19 mouse cellular contexts compared by ENCODE assay signal in genomic region chr3:96321891-96322290, GRCm38 (mm10). TPM values are rescaled to one million over a fixed set of nuclear protein-coding genes. Genes with fewer than 3 reads are reported as not detected.
DNase-seq lines count a peak whose midpoint lies in the region; ATAC-seq and TF ChIP-seq lines count a peak whose summit lies in the region.
"Had no signal": no experiment of that assay in that cellular context is flagged by ENCODE, and none has a peak within 500 bp of the region (broad histone marks: within the 10 kb centered on the region; RNA-seq: fewer than 3 reads in every experiment).

No protein-coding gene starts in this region.

- peaks cover 24% of the 10 kb centered on the region for H3K27me3 ChIP-seq in liver, postnatal 0 days (ENCODE audit: insufficient read depth, low read length)
- peaks cover 38% of the 10 kb centered on the region for H3K27me3 ChIP-seq in liver, embryonic 12.5 days (replicated peaks)

- no peak overlapping the region for H3K4me3 ChIP-seq in liver, postnatal 0 days (ENCODE audit: low read depth, low read length)
- H3K4me3 ChIP-seq in liver, embryonic 12.5 days: peak overlapping the region; percentile 16; the same call in 1 of the 2 replicates
- no peak overlapping the region for H3K4me3 ChIP-seq in layer of hippocampus, adult 2 months
- H3K4me3 ChIP-seq: embryonic facial prominence, embryonic 13.5 days; neural tube, embryonic 12.5 days had no signal

- whole genome bisulfite sequencing in liver, postnatal 0 days (ENCODE audit: insufficient replicate concordance): 19% methylated on average over 15 of the region's 15 CpGs
- WGBS in liver, embryonic 12.5 days (ENCODE audit: insufficient replicate concordance): 11% methylated on average over 15 of the region's 15 CpGs

- H3K36me3 ChIP-seq in liver, postnatal 0 days (replicated peaks; ENCODE audit: insufficient read depth, low read length): no peaks in the 10 kb centered on the region
- no peaks in the 10 kb centered on the region for H3K36me3 ChIP-seq in liver, embryonic 12.5 days
- H3K36me3 ChIP-seq: embryonic facial prominence, embryonic 13.5 days; neural tube, embryonic 12.5 days had no signal

- no peaks in the 10 kb centered on the region for H3K4me1 ChIP-seq in liver, postnatal 0 days (ENCODE audit: insufficient read depth)
- H3K4me1 ChIP-seq in liver, embryonic 12.5 days: no peaks in the 10 kb centered on the region
- H3K4me1 ChIP-seq: embryonic facial prominence, embryonic 13.5 days; neural tube, embryonic 12.5 days had no signal

- TF ChIP-seq CTCF in liver, postnatal 0 days (IDR thresholded peaks at IDR 0.05; ENCODE audit: low read depth): no peak
- TF ChIP-seq CTCF in layer of hippocampus, adult 2 months (conservative IDR thresholded peaks at IDR 0.05): no peak

- no peaks in the 10 kb centered on the region for H3K9me3 ChIP-seq in liver, postnatal 0 days (ENCODE audit: low read length)
- no peaks in the 10 kb centered on the region for H3K9me3 ChIP-seq in liver, embryonic 12.5 days (replicated peaks)
- H3K9me3 ChIP-seq: embryonic facial prominence, embryonic 13.5 days; neural tube, embryonic 12.5 days had no signal

- H3K4me2 ChIP-seq in liver, postnatal 0 days (ENCODE audit: low read depth, low read length): no peak overlapping the region
- H3K4me2 ChIP-seq in liver, embryonic 12.5 days: peak overlapping the region; percentile 46
- H3K4me2 ChIP-seq: embryonic facial prominence, embryonic 13.5 days; neural tube, embryonic 12.5 days had no signal

- H3K27ac ChIP-seq in liver, postnatal 0 days (ENCODE audit: low read depth): no peak overlapping the region
- H3K27ac ChIP-seq in liver, embryonic 12.5 days: no peak overlapping the region
- H3K27ac ChIP-seq in layer of hippocampus, adult 2 months: no peak overlapping the region
- H3K27ac ChIP-seq: embryonic facial prominence, embryonic 13.5 days; liver, embryonic 14.5 days; neural tube, embryonic 12.5 days had no signal

- no peak for TF ChIP-seq EP300 in liver, postnatal 0 days (IDR thresholded peaks at IDR 0.05; ENCODE audit: low read depth)

- ATAC-seq in liver, postnatal 0 days: no peak
- ATAC-seq in liver, embryonic 12.5 days: no peak
- ATAC-seq in erythroid progenitor cell, adult 5-6 weeks (replicated peaks; ENCODE audit: low FRiP score, poor library complexity, severe bottlenecking): no peak
- ATAC-seq: forebrain, embryonic 14.5 days; midbrain, embryonic 16.5 days had no signal

- DNase-seq in adrenal gland, postnatal 10 days: peak; percentile 28
- no peak for DNase-seq in adrenal gland, adult 18-20 months (ENCODE audit: low spot score in 2 of 2)
- DNase-seq in liver (peak; percentile 48), adipocyte (ENCODE audit: low spot score) (peak; percentile 24)
- no peak for DNase-seq in liver, postnatal 0 days
- no peak for DNase-seq in layer of hippocampus, adult 2 months (ENCODE audit: low spot score in 2 of 2)
- DNase-seq: cerebellum, adult 8-10 months; gastrocnemius, postnatal 36 days; heart, postnatal 10 days; lung, postnatal 36 days; spleen, adult 18-20 months; thymus, postnatal 36 days had no signal

- no peak overlapping the region for H3K9ac ChIP-seq in liver, postnatal 0 days (replicated peaks)
- H3K9ac ChIP-seq in liver, embryonic 12.5 days: no peak overlapping the region
- H3K9ac ChIP-seq: embryonic facial prominence, embryonic 13.5 days; liver, embryonic 14.5 days; neural tube, embryonic 12.5 days had no signal

RNA-seq across cellular contexts. Expression of gene Fcgr1, which starts 28.1 kb away (rescaled TPM):
- under 1 TPM; 0.84 to 0.88 TPM for total RNA-seq in adrenal gland, postnatal 10 days (2021)
- total RNA-seq in adrenal gland, adult 18-20 months (2021): 1 to 10 TPM; 2.0 to 3.3 TPM
- polyA plus RNA-seq in liver, postnatal 0 days (2015; fragmentation: Nextera tagmentation; extraction: Ambion mirVana): 6.2 and 8.7 TPM in 2 replicates
- 2.4 and 2.7 TPM in 2 replicates for polyA plus RNA-seq in liver, embryonic 12.5 days (2016; fragmentation: Nextera tagmentation; extraction: Ambion mirVana)
- 3.8 and 5.0 TPM in 2 replicates for total RNA-seq in erythroid progenitor cell, adult 5-6 weeks (2015; ENCODE audit: low replicate concordance)
- total RNA-seq in erythroid progenitor cell, adult 5-6 weeks (2017; ENCODE audit: low replicate concordance): 4.1 TPM in 1 of 2 replicates, not detected in the other
- 1 to 10 TPM; 2.2 to 2.3 TPM for total RNA-seq in layer of hippocampus, adult 2 months (2021)

RNA-seq across cellular contexts. Expression of gene Hist2h2bb, which starts 52.3 kb away (rescaled TPM):
- 100 to 1,000 TPM; 491 to 635 TPM for total RNA-seq in adrenal gland, postnatal 10 days (2021)
- 10 to 100 TPM; 52.7 to 54.1 TPM for total RNA-seq in adrenal gland, adult 18-20 months (2021)
- polyA plus RNA-seq in liver, postnatal 0 days (2015; fragmentation: Nextera tagmentation; extraction: Ambion mirVana): 9.4 and 11.0 TPM in 2 replicates
- 23.6 and 31.6 TPM in 2 replicates for polyA plus RNA-seq in liver, embryonic 12.5 days (2016; fragmentation: Nextera tagmentation; extraction: Ambion mirVana)
- total RNA-seq in erythroid progenitor cell, adult 5-6 weeks (2015; ENCODE audit: low replicate concordance): 4,676 and 5,120 TPM in 2 replicates
- total RNA-seq in erythroid progenitor cell, adult 5-6 weeks (2017; ENCODE audit: low replicate concordance): 18,393 and 25,698 TPM in 2 replicates
- 100 to 1,000 TPM; 126 to 137 TPM for total RNA-seq in layer of hippocampus, adult 2 months (2021)

RNA-seq across cellular contexts. Expression of gene Hist2h3b, which starts 53.4 kb away (rescaled TPM):
- 100 to 1,000 TPM; 500 to 681 TPM for total RNA-seq in adrenal gland, postnatal 10 days (2021)
- 10 to 100 TPM; 37.9 to 43.2 TPM for total RNA-seq in adrenal gland, adult 18-20 months (2021)
- polyA plus RNA-seq in liver, postnatal 0 days (2015; fragmentation: Nextera tagmentation; extraction: Ambion mirVana): 56.1 and 84.5 TPM in 2 replicates
- polyA plus RNA-seq in liver, embryonic 12.5 days (2016; fragmentation: Nextera tagmentation; extraction: Ambion mirVana): 99.1 and 113 TPM in 2 replicates
- 2,922 and 3,470 TPM in 2 replicates for total RNA-seq in erythroid progenitor cell, adult 5-6 weeks (2015; ENCODE audit: low replicate concordance)
- total RNA-seq in erythroid progenitor cell, adult 5-6 weeks (2017; ENCODE audit: low replicate concordance): 1,426 and 2,043 TPM in 2 replicates
- total RNA-seq in layer of hippocampus, adult 2 months (2021): 10 to 100 TPM; 48.4 to 51.6 TPM

RNA-seq across cellular contexts. Expression of gene Hist2h4, which starts 58.8 kb away (rescaled TPM):
- 10 to 100 TPM; 71.1 to 77.9 TPM for total RNA-seq in adrenal gland, postnatal 10 days (2021)
- 10 to 100 TPM; 21.2 to 22.1 TPM for total RNA-seq in adrenal gland, adult 18-20 months (2021)
- 40.3 and 56.7 TPM in 2 replicates for polyA plus RNA-seq in liver, postnatal 0 days (2015; fragmentation: Nextera tagmentation; extraction: Ambion mirVana)
- polyA plus RNA-seq in liver, embryonic 12.5 days (2016; fragmentation: Nextera tagmentation; extraction: Ambion mirVana): 27.0 and 29.3 TPM in 2 replicates
- 928 and 1,194 TPM in 2 replicates for total RNA-seq in erythroid progenitor cell, adult 5-6 weeks (2015; ENCODE audit: low replicate concordance)
- 316 and 543 TPM in 2 replicates for total RNA-seq in erythroid progenitor cell, adult 5-6 weeks (2017; ENCODE audit: low replicate concordance)
- 10 to 100 TPM; 29.6 to 29.9 TPM for total RNA-seq in layer of hippocampus, adult 2 months (2021)

Comparison
In these comparisons a context has a peak if more than half of its experiments do, and no peak if none do; other contexts are left out.
1. DNase-seq: peak in adrenal gland, postnatal 10 days (single experiment), liver (single experiment) and adipocyte (single experiment); none in adrenal gland, adult 18-20 months (0 of 2), liver, postnatal 0 days (single experiment) and layer of hippocampus, adult 2 months (0 of 2).
2. RNA of gene Hist2h3b, which starts 53.4 kb away (total RNA-seq): 1,426 to 3,470 TPM in erythroid progenitor cell, adult 5-6 weeks and 500 to 681 TPM in adrenal gland, postnatal 10 days; 48.4 to 51.6 TPM in layer of hippocampus, adult 2 months and 37.9 to 43.2 TPM in adrenal gland, adult 18-20 months; every median in the first group is over 4 times any median in the second.
3. RNA of gene Hist2h2bb, which starts 52.3 kb away (total RNA-seq): 4,676 to 25,698 TPM in erythroid progenitor cell, adult 5-6 weeks; 491 to 635 TPM in adrenal gland, postnatal 10 days, 126 to 137 TPM in layer of hippocampus, adult 2 months and 52.7 to 54.1 TPM in adrenal gland, adult 18-20 months; every median in the first group is over 4 times any median in the second.